In genomic region chrX:137193241-137193640, GRCm38 (mm10) we compare ENCODE assay signal across 14 mouse cellular contexts.
A peak's percentile ranks its signal among the peaks of the same experiment; 100 is the strongest.
DNase-seq lines count a peak whose midpoint lies in the region.
"Had no signal": no experiment of that assay in that cellular context is flagged by ENCODE, and none has a peak within 500 bp of the region (broad histone marks: within the 10 kb centered on the region; RNA-seq: fewer than 3 reads in every experiment).

No protein-coding gene starts in this region.

- peak; percentile 3 to 7 for DNase-seq in adrenal gland, postnatal 36 days
- DNase-seq in adrenal gland, postnatal 10 days, result no peak
- DNase-seq in 3T3-L1 (ENCODE audit: low read depth, low spot score) (peak; percentile 70), NIH3T3 (ENCODE audit: low read depth) (peak; percentile 37)
- DNase-seq in testis, postnatal 10 days (ENCODE audit: low spot score), result no peak
- no peak for DNase-seq in cerebellum, postnatal 10 days
- DNase-seq: adrenal gland, postnatal 14 days; B cell, adult 2 months; cerebellum, adult 11 months; cerebellum, adult 18-20 months; cerebellum, adult 8-10 months; cerebellum, adult 9-11 months; cerebellum, postnatal 25 days; forebrain, postnatal 0 days had no signal

Comparison
In these comparisons a context has a peak if more than half of its experiments do, and no peak if none do; other contexts are left out.
1. DNase-seq: peak in adrenal gland, postnatal 36 days (2 of 2), 3T3-L1 (single experiment) and NIH3T3 (single experiment); none in adrenal gland, postnatal 10 days (single experiment), testis, postnatal 10 days (single experiment) and cerebellum, postnatal 10 days (0 of 2).